Mouse (Mus musculus) liver, embryonic 12.5 days (tissue): ENCODE measurements at regions not wholly inside any gene's neighbourhood (a gene's known extent, or its start where the extent isn't known, plus 50 kb on each side); places are given as distances from the start of the nearest gene placed in this dataset.

Experiments
- ATAC-seq: fragments of 200-750 bp; cut with Nextera tagmentation; 2 replicates; pipeline ENCODE4 v1.8.0; 2017; ENCODE audit warnings: moderate number of reproducible peaks, mild to moderate bottlenecking, moderate library complexity
- H3K27ac ChIP-seq: fragments of 300-500 bp; sonication (generic); 2 replicates; pipeline ENCODE4 v1.5.1; 2016; ENCODE audit warnings: mild to moderate bottlenecking
- H3K27me3 ChIP-seq: fragments of 300-500 bp; sonication (generic); replicated peaks from 2 replicates; pipeline ENCODE4 v1.6.1; 2016; ENCODE audit warnings: mild to moderate bottlenecking, moderate library complexity
- H3K36me3 ChIP-seq: fragments of 300-500 bp; sonication (generic); 2 replicates; pipeline ENCODE4 v1.6.1; 2016; ENCODE audit warnings: mild to moderate bottlenecking, moderate library complexity
- H3K4me1 ChIP-seq: fragments of 300-500 bp; sonication (generic); 2 replicates; pipeline ENCODE4 v1.6.1; 2016
- H3K4me2 ChIP-seq: fragments of 300-500 bp; sonication (generic); 2 replicates; pipeline ENCODE4 v1.6.1; 2016; ENCODE audit warnings: mild to moderate bottlenecking, moderate library complexity
- H3K4me3 ChIP-seq: fragments of 300-500 bp; sonication (generic); 2 replicates; pipeline ENCODE4 v1.5.1; 2016; ENCODE audit warnings: mild to moderate bottlenecking, moderate library complexity
- H3K9ac ChIP-seq: fragments of 300-500 bp; sonication (generic); 2 replicates; pipeline ENCODE4 v1.6.1; 2016; ENCODE audit warnings: mild to moderate bottlenecking, moderate library complexity
- H3K9me3 ChIP-seq: fragments of 300-500 bp; sonication (generic); replicated peaks from 2 replicates; pipeline ENCODE4 v1.6.1; 2016; ENCODE audit warnings: mild to moderate bottlenecking, moderate library complexity
- whole genome bisulfite sequencing: fragments of 180-500 bp; shearing (Covaris S2); methylation state at CpG from one replicate; pipeline ENCODE4 v1.1.7; 2016; ENCODE audit not compliant: insufficient replicate concordance; 5-methylcytosine and 5-hydroxymethylcytosine counted together

DNA sequence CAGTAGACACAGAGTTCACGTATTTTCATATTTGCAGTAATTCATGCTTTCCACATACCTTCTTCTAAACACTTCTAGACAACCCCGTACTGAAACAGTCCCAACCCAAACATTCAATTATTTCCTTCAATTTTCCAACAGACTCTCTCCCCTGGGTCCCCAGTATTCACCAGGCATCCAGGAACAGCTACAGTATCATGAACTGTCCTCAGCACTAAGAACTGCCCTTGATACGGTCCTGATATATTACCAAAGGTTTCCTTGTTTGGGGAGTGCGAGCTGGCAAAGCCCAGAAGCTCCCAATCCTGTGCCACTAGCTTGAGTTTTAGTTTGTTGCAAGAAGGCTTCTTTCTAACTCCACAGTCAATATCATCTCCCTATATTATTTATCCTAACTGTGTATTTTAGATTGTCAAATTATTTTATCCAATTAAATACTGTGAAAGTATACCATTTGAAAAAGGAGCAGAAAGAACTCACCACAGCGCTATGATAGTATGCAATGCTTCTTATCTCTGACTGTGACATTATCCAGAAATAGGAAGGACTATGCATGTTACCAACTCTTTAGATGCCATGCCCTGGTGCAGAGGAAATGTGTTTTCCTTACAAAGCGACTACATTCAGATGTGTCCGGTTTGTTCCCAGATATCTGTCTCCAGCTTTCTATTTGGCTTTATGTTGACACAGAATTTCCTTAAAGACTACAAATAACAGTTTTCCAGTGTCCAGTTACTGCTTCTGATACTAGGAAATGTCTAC, 754.6 kb upstream of the Intu start:
- H3K36me3 ChIP-seq, result no peaks in the 10 kb centered on the region
- WGBS, result 64% methylated on average over 7 of the region's 7 CpGs
- no peak for ATAC-seq
- no peak overlapping the region for H3K4me3 ChIP-seq
- H3K4me2 ChIP-seq, result no peak overlapping the region
- no peak overlapping the region for H3K27ac ChIP-seq
- no peaks in the 10 kb centered on the region for H3K4me1 ChIP-seq
- H3K9ac ChIP-seq, result no peak overlapping the region
- H3K27me3 ChIP-seq, result no peaks in the 10 kb centered on the region
- H3K9me3 ChIP-seq, result no peaks in the 10 kb centered on the region

DNA sequence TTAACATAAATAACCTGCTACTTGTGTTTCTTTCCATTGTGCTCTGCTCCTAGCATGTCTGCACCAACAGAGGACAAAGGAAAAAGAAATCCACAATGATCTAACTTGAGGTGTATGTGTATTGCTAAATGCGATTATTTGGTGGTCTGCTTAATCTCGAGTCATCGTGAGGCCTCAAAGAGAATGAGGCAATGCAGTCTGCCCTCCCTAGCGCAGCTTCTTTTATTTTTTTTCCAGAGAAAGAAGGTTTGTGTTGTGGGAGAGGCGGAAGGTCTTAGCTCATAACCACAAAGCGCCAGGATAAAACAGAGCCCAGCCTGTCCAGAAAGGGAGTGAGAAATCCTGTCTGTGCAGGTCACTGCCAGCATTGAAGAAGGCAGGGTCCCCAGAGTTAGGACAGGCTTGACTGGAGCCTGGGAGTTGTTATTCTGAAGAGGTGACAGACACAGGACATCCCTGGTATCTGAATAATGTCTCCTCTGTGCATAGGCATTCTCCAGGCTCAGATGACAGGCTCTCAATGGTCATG, 751.3 kb upstream of the Intu start:
- no peak for ATAC-seq
- Histone ChIP-seq H3K36me3 (no peaks in the 10 kb centered on the region), H3K9ac (no peak overlapping the region), H3K4me2 (no peak overlapping the region), H3K4me3 (no peak overlapping the region), H3K4me1 (no peaks in the 10 kb centered on the region), H3K27me3 (no peaks in the 10 kb centered on the region), H3K9me3 (no peaks in the 10 kb centered on the region), H3K27ac (no peak overlapping the region)
- 51% methylated on average over 6 of the region's 6 CpGs for WGBS

DNA sequence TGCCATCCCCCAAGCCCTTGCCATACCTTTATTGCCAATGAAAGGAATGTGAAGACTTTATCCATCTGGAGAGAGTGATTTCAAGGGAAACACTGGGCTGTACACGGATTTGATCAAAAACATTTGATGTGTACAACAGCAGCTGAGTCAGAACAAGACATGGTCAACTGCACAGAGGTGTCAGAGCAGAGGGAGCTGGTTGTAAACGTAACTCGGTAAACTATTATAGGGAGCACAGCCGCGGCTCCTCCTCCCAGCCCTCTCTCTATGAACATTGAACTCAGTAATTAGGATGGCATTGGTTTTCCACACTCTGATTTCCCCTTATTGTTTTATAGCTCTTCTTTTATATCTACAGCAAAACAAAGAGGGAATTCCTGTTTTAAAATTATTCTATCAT, 750.8 kb upstream of the Intu start:
- H3K4me2 ChIP-seq, result no peak overlapping the region
- no peaks in the 10 kb centered on the region for H3K36me3 ChIP-seq
- no peak overlapping the region for H3K27ac ChIP-seq
- H3K4me1 ChIP-seq, result no peaks in the 10 kb centered on the region
- H3K9me3 ChIP-seq, result no peaks in the 10 kb centered on the region
- H3K27me3 ChIP-seq, result no peaks in the 10 kb centered on the region
- H3K4me3 ChIP-seq, result no peak overlapping the region
- H3K9ac ChIP-seq, result no peak overlapping the region
- 71% methylated on average over 5 of the region's 5 CpGs for WGBS
- ATAC-seq, result no peak

DNA sequence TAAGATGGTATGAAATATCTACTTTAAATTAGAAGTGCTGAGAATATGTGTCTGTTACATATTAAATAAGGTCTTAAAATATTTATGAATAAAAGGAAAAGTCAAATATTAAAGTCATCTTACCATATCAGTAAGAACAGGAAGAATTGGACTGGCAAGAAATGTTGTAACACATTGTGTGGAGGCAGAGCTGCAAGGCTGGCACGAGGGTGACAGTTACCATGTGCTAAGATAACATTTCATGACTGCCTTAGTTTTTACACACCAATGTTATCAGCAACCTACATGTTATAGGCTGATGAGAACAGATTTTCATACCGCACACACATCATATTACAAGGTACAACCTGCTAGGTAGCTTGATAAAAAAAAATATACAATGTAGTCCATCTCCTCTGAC, 746.2 kb upstream of the Intu start:
- no peaks in the 10 kb centered on the region for H3K9me3 ChIP-seq
- H3K36me3 ChIP-seq, result no peaks in the 10 kb centered on the region
- H3K27ac ChIP-seq, result no peak overlapping the region
- H3K4me2 ChIP-seq, result no peak overlapping the region
- no peak overlapping the region for H3K9ac ChIP-seq
- H3K4me3 ChIP-seq, result no peak overlapping the region
- no peaks in the 10 kb centered on the region for H3K27me3 ChIP-seq
- ATAC-seq, result no peak
- WGBS, result 59% methylated on average over 2 of the region's 2 CpGs
- no peaks in the 10 kb centered on the region for H3K4me1 ChIP-seq

DNA sequence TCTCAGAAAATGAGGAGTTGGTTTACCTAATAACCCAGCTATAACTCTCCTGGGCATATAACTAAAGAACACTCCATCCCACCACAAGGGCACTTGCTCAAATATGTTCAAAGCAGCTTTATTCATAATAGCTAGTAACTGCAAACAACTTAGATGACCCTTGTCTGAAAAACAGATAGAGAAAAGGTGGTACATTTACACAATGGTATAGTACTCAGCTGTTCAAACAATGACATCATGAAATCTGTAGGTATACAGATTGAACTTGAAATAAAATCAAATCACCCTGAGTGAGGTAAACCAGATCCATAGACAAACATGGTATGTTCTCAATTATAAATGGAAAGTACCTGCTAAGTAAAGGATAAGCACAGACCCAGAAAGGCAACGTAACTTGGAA, 721.5 kb upstream of the Intu start:
- no peaks in the 10 kb centered on the region for H3K4me1 ChIP-seq
- no peaks in the 10 kb centered on the region for H3K9me3 ChIP-seq
- ATAC-seq, result no peak
- no peak overlapping the region for H3K9ac ChIP-seq
- WGBS, result 74% methylated on average over 1 of the region's 1 CpGs
- no peak overlapping the region for H3K4me3 ChIP-seq
- H3K27me3 ChIP-seq, result no peaks in the 10 kb centered on the region
- no peak overlapping the region for H3K27ac ChIP-seq
- no peak overlapping the region for H3K4me2 ChIP-seq
- H3K36me3 ChIP-seq, result no peaks in the 10 kb centered on the region

DNA sequence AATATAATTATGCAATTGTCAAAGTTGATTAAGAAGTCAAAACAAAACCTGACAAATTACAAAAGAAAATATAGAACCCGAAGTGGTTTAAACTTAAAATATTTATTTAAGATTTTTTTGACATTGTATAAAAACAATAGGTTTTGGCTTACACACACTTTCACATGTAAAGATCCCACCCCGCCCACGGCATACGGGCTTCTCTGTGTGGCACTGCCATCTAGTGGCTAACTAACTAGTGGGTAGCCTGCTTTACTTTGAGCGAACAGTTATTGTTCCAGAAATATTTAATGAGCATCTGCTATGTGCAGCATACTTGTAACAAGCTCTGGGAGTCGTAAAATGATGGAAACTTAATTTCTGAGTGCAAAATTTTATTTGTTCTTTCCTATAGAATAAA, 716.3 kb upstream of the Intu start:
- no peak for ATAC-seq
- no peaks in the 10 kb centered on the region for H3K9me3 ChIP-seq
- no peak overlapping the region for H3K4me2 ChIP-seq
- no peaks in the 10 kb centered on the region for H3K27me3 ChIP-seq
- H3K4me1 ChIP-seq, result no peaks in the 10 kb centered on the region
- 18% methylated on average over 6 of the region's 6 CpGs for WGBS
- H3K9ac ChIP-seq, result no peak overlapping the region
- H3K4me3 ChIP-seq, result no peak overlapping the region
- no peak overlapping the region for H3K27ac ChIP-seq
- H3K36me3 ChIP-seq, result no peaks in the 10 kb centered on the region

DNA sequence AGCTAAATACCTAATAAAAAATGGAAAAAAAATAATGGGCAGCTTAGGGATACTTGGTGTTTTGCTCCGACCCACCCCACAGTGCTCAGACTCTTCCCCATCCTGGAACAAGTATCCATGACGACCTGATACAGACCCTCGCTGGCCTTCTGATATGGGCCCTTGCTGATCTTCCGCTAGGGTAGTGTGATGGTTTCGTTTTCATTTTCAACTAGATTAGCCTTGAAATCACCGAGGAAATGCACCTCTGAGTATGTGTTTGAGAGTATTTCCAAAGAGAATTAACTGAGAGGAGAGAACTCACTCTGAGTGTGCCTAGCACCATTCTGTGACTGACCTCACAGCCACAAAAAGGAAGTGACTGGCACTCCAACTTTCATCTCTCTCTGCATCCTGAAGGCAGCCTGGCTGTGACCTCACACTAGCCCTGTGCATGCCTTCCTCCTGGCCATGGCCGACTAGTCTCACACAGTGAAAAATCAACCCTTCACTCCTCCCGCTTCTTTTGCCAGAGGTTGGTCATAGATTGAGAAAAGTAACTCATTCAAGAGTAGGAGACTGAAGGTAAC, 700.5 kb upstream of the Intu start:
- H3K9me3 ChIP-seq, result no peaks in the 10 kb centered on the region
- no peaks in the 10 kb centered on the region for H3K27me3 ChIP-seq
- H3K36me3 ChIP-seq, result no peaks in the 10 kb centered on the region
- H3K4me2 ChIP-seq, result no peak overlapping the region
- no peaks in the 10 kb centered on the region for H3K4me1 ChIP-seq
- H3K4me3 ChIP-seq, result no peak overlapping the region
- 64% methylated on average over 8 of the region's 8 CpGs for WGBS
- H3K9ac ChIP-seq, result no peak overlapping the region
- no peak overlapping the region for H3K27ac ChIP-seq
- ATAC-seq, result no peak

DNA sequence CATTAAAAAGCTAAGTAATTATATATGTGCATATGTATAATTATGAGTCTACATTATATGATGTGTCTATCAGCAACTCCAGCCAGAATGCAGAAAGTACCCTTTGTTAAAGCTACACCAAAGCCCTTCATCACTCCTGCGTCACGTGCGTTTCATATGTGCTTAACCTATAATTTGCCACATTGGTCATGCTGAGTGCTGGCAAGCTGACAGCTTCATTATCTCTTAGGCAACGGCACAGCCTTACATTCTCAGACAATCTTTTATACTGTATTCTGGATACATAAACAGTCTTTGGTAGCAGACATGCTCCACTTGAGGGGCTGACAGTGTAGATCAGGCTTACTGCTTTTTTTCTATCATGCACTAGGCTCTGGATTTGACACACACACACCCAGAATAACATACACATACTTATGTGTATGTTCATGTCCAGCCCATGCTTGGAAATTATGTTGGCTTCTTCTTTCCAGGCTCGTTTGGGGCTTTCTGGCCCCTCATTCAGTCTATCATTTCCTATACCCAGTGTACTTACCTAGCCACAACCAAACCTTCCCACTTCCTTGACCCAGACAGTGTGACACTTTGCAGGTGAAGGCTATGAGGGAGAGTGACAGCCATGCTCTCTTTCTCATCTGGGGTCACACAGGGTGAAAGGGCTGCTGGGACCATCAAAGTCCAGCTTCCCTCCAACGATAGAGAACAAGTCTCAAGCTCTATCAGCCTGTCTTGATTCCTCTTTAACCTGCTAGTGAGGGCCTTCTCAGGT, 692.5 kb upstream of the Intu start:
- Histone ChIP-seq H3K9ac (no peak overlapping the region), H3K4me1 (no peaks in the 10 kb centered on the region), H3K36me3 (no peaks in the 10 kb centered on the region), H3K27me3 (no peaks in the 10 kb centered on the region), H3K9me3 (no peaks in the 10 kb centered on the region), H3K4me3 (no peak overlapping the region), H3K4me2 (no peak overlapping the region), H3K27ac (no peak overlapping the region)
- ATAC-seq, result no peak
- 61% methylated on average over 6 of the region's 6 CpGs for whole genome bisulfite sequencing

DNA sequence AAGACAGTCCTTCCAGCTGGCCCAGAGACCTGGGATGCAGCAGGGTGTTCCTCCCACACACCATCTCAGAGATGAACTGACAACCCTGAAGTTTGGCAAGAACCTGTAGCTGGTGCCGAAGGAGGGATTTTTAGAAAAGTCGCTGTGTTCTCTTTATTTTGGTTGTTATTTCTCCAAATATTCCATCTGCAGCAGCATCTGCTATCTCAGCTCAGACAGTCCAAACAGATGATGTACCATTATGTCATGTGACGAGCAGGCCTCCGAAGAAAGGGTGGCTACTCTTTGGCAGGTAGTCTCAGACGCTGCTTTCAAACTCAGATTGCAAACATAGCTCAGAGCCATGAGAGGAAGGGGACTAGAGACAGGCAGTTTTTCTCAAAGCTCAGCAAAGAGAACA, 690.1 kb upstream of the Intu start:
- Histone ChIP-seq H3K36me3 (no peaks in the 10 kb centered on the region), H3K9ac (no peak overlapping the region), H3K4me1 (no peaks in the 10 kb centered on the region), H3K27ac (no peak overlapping the region), H3K9me3 (no peaks in the 10 kb centered on the region), H3K4me3 (no peak overlapping the region), H3K4me2 (no peak overlapping the region), H3K27me3 (no peaks in the 10 kb centered on the region)
- 75% methylated on average over 5 of the region's 5 CpGs for WGBS
- no peak for ATAC-seq

DNA sequence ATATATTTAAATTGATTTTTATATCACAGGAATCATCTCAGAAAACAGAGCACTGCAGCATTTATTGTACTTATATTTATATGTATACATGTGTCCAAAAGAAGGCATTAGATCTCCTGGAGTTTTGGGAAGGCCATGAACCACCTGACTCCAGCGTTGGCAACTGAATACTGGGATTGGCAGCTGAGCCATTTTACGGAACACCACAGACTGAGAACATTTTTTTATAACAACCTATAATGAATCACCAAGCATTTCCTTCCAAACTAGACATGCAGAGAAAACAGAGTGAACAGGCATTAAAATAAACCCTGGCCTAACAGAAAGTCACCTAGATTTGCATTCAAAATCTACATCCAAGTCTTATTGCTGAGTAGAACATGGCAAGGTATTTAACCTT, 686.0 kb upstream of the Intu start:
- Histone ChIP-seq H3K4me3 (no peak overlapping the region), H3K9ac (no peak overlapping the region), H3K27ac (no peak overlapping the region), H3K36me3 (no peaks in the 10 kb centered on the region), H3K27me3 (no peaks in the 10 kb centered on the region), H3K4me1 (no peaks in the 10 kb centered on the region), H3K4me2 (no peak overlapping the region), H3K9me3 (no peaks in the 10 kb centered on the region)
- ATAC-seq, result no peak
- WGBS, result 71% methylated on average over 2 of the region's 2 CpGs

DNA sequence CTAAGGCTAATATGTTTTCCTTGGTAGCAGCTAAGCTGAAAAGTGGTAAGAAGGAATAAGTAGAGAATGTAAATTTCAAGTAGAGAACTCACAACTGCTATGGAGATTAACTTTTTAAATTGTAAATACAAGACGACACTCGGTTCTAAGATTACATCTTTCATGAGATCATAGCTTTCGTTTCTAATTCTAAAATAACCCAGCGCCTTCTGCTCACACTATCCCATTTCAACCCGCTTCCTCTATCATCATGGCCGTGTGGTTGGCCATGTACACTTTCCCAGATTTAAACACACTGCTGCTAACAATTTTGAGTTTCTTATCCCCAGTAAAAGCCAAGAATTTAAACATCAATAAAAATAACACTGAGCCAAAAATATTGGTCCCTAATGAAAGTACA, 682.3 kb upstream of the Intu start:
- ATAC-seq, result no peak
- Histone ChIP-seq H3K36me3 (no peaks in the 10 kb centered on the region), H3K27ac (no peak overlapping the region), H3K27me3 (no peaks in the 10 kb centered on the region), H3K9ac (no peak overlapping the region), H3K9me3 (no peaks in the 10 kb centered on the region), H3K4me3 (no peak overlapping the region), H3K4me1 (no peaks in the 10 kb centered on the region), H3K4me2 (no peak overlapping the region)
- 70% methylated on average over 6 of the region's 6 CpGs for WGBS

DNA sequence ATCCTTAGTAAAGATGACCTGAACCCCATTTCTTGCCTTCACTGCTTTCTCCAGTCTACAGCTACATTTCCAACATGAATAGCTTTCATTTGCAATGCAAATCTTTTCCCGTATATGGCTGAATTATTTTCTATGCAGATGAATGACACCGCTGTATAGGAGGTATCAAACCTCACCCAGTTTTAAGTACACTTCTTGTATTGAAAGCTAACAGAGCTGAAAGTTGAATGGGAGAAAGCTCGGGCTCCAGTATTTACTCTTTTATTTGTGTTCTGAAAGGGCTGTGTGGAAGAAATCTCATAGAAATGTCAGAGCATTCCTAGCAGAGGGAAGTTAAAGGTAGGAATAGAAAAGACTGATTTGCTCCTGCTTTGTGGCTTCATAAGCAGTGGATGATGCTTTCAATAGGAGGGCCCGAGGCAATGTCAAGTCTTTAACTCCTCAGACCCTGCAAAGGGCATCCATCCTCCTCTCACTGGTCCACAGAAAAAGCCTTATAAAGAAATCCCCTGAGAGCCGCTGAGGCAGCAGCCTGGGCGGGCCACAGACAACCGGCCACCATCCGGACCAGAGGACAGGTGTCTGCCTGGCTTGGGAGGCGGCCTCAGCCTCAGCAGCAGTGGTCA, 673.8 kb upstream of the Intu start:
- H3K9me3 ChIP-seq, result no peaks in the 10 kb centered on the region
- ATAC-seq, result no peak
- 79% methylated on average over 9 of the region's 9 CpGs for WGBS
- H3K4me3 ChIP-seq, result no peak overlapping the region
- H3K4me1 ChIP-seq, result no peaks in the 10 kb centered on the region
- H3K27me3 ChIP-seq, result no peaks in the 10 kb centered on the region
- no peak overlapping the region for H3K27ac ChIP-seq
- no peaks in the 10 kb centered on the region for H3K36me3 ChIP-seq
- H3K9ac ChIP-seq, result no peak overlapping the region
- no peak overlapping the region for H3K4me2 ChIP-seq
